Mouse (Mus musculus): ENCODE data around the gene Vps29. TPM values are rescaled to one million over a fixed set of nuclear protein-coding genes. Genes with fewer than 3 reads are reported as not detected.

Gene Vps29
- polyA plus RNA-seq, 1 experiment from 2014 or later = 249 TPM

- H3K4me2 ChIP-seq (ENCODE audit: low read length) = peak overlapping the region; percentile 40
- no peak overlapping the region for H3K4me3 ChIP-seq (ENCODE audit: control insufficient read depth in 1 of 2, insufficient read depth in 1 of 2, low read depth in 1 of 2, low read length in 2 of 2)
- WGBS = 45% methylated on average over 12 of the region's 12 CpGs
- H3K36me3 ChIP-seq (ENCODE audit: control insufficient read depth, insufficient read depth, low read length) = peaks cover 48% of the 10 kb centered on the region
- H3K9me3 ChIP-seq (ENCODE audit: control insufficient read depth, low read length) = no peaks in the 10 kb centered on the region
- H3K9ac ChIP-seq (ENCODE audit: low read length) = peak overlapping the region; percentile 62
- peak; percentile 32; the same call in 1 of the 2 replicates for ATAC-seq (ENCODE audit: insufficient number of reproducible peaks, insufficient read depth, low FRiP score, low read depth)
- no peaks in the 10 kb centered on the region for H3K27me3 ChIP-seq (ENCODE audit: control insufficient read depth, insufficient read depth, low read length)
- peaks cover 18 to 39% of the 10 kb centered on the region in 2 experiments for H3K4me1 ChIP-seq (ENCODE audit: control insufficient read depth in 2 of 2, insufficient read depth in 2 of 2, low read length in 2 of 2)
- peak overlapping the region; percentile 93 to 96 for H3K27ac ChIP-seq (replicated peaks in 1 of 2; ENCODE audit: control insufficient read depth in 1 of 2, insufficient read depth in 1 of 2, low read depth in 2 of 2, low read length in 2 of 2)
Measured at GRCm38 (mm10) chr5:122320205-122320781, 33.9 kb upstream of the Vps29 start.

GRCm38 (mm10) chr5:122323523-122323922 is 30.6 kb upstream of the Vps29 start:
- peaks cover 12 to 24% of the 10 kb centered on the region in 2 experiments for H3K4me1 ChIP-seq (ENCODE audit: control insufficient read depth in 2 of 2, insufficient read depth in 2 of 2, low read length in 2 of 2)
- H3K9ac ChIP-seq (ENCODE audit: low read length) = no peak overlapping the region
- no peak for ATAC-seq (ENCODE audit: insufficient number of reproducible peaks, insufficient read depth, low FRiP score, low read depth)
- no peaks in the 10 kb centered on the region for H3K9me3 ChIP-seq (ENCODE audit: control insufficient read depth, low read length)
- H3K4me3 ChIP-seq (ENCODE audit: control insufficient read depth in 1 of 2, insufficient read depth in 1 of 2, low read depth in 1 of 2, low read length in 2 of 2) = no peak overlapping the region
- peaks cover 64% of the 10 kb centered on the region for H3K36me3 ChIP-seq (ENCODE audit: control insufficient read depth, insufficient read depth, low read length)
- no peaks in the 10 kb centered on the region for H3K27me3 ChIP-seq (ENCODE audit: control insufficient read depth, insufficient read depth, low read length)
- H3K4me2 ChIP-seq (ENCODE audit: low read length) = no peak overlapping the region
- peak overlapping the region; percentile 7 to 34; a peak in 1 of 4 replicates for H3K27ac ChIP-seq (replicated peaks in 1 of 2; ENCODE audit: control insufficient read depth in 1 of 2, insufficient read depth in 1 of 2, low read depth in 2 of 2, low read length in 2 of 2)
- 54% methylated on average over 8 of the region's 8 CpGs for WGBS

GRCm38 (mm10) chr5:122324608-122325431 is 29.3 kb upstream of the Vps29 start:
- H3K4me3 ChIP-seq (ENCODE audit: control insufficient read depth in 1 of 2, insufficient read depth in 1 of 2, low read depth in 1 of 2, low read length in 2 of 2) = no peak overlapping the region
- no peak overlapping the region for H3K9ac ChIP-seq (ENCODE audit: low read length)
- H3K4me1 ChIP-seq (ENCODE audit: control insufficient read depth in 2 of 2, insufficient read depth in 2 of 2, low read length in 2 of 2) = peaks cover 9 to 13% of the 10 kb centered on the region in 2 experiments
- peaks cover 64% of the 10 kb centered on the region for H3K36me3 ChIP-seq (ENCODE audit: control insufficient read depth, insufficient read depth, low read length)
- H3K9me3 ChIP-seq (ENCODE audit: control insufficient read depth, low read length) = no peaks in the 10 kb centered on the region
- H3K27me3 ChIP-seq (ENCODE audit: control insufficient read depth, insufficient read depth, low read length) = no peaks in the 10 kb centered on the region
- H3K27ac ChIP-seq (replicated peaks in 1 of 2; ENCODE audit: control insufficient read depth in 1 of 2, insufficient read depth in 1 of 2, low read depth in 2 of 2, low read length in 2 of 2) = no peak overlapping the region
- 87% methylated on average over 23 of the region's 23 CpGs for WGBS
- no peak overlapping the region for H3K4me2 ChIP-seq (ENCODE audit: low read length)
- no peak for ATAC-seq (ENCODE audit: insufficient number of reproducible peaks, insufficient read depth, low FRiP score, low read depth)

- Histone ChIP-seq H3K27me3 (ENCODE audit: control insufficient read depth, insufficient read depth, low read length) (no peaks in the 10 kb centered on the region), H3K27ac (replicated peaks in 1 of 2; ENCODE audit: control insufficient read depth in 1 of 2, insufficient read depth in 1 of 2, low read depth in 2 of 2, low read length in 2 of 2) (no peak overlapping the region), H3K4me1 (ENCODE audit: control insufficient read depth in 2 of 2, insufficient read depth in 2 of 2, low read length in 2 of 2) (peaks cover 2 to 7% of the 10 kb centered on the region in 2 experiments; a peak in 3 of 4 replicates), H3K4me3 (ENCODE audit: control insufficient read depth in 1 of 2, insufficient read depth in 1 of 2, low read depth in 1 of 2, low read length in 2 of 2) (no peak overlapping the region), H3K4me2 (ENCODE audit: low read length) (no peak overlapping the region), H3K36me3 (ENCODE audit: control insufficient read depth, insufficient read depth, low read length) (peaks cover 60% of the 10 kb centered on the region), H3K9ac (ENCODE audit: low read length) (no peak overlapping the region), H3K9me3 (ENCODE audit: control insufficient read depth, low read length) (no peaks in the 10 kb centered on the region)
- 84% methylated on average over 8 of the region's 8 CpGs for WGBS
- ATAC-seq (ENCODE audit: insufficient number of reproducible peaks, insufficient read depth, low FRiP score, low read depth) = no peak
Measured at GRCm38 (mm10) chr5:122325477-122325876, 28.7 kb upstream of the Vps29 start.

- Histone ChIP-seq H3K27me3 (ENCODE audit: control insufficient read depth, insufficient read depth, low read length) (no peaks in the 10 kb centered on the region), H3K4me2 (ENCODE audit: low read length) (no peak overlapping the region), H3K36me3 (ENCODE audit: control insufficient read depth, insufficient read depth, low read length) (peaks cover 42% of the 10 kb centered on the region), H3K9me3 (ENCODE audit: control insufficient read depth, low read length) (no peaks in the 10 kb centered on the region), H3K27ac (replicated peaks in 1 of 2; ENCODE audit: control insufficient read depth in 1 of 2, insufficient read depth in 1 of 2, low read depth in 2 of 2, low read length in 2 of 2) (no peak overlapping the region), H3K9ac (ENCODE audit: low read length) (no peak overlapping the region), H3K4me1 (ENCODE audit: control insufficient read depth in 2 of 2, insufficient read depth in 2 of 2, low read length in 2 of 2) (peaks cover 0 to 4% of the 10 kb centered on the region in 2 experiments; a peak in 2 of 4 replicates), H3K4me3 (ENCODE audit: control insufficient read depth in 1 of 2, insufficient read depth in 1 of 2, low read depth in 1 of 2, low read length in 2 of 2) (no peak overlapping the region)
- ATAC-seq (ENCODE audit: insufficient number of reproducible peaks, insufficient read depth, low FRiP score, low read depth) = no peak
- WGBS = 85% methylated on average over 3 of the region's 3 CpGs
Measured at GRCm38 (mm10) chr5:122327283-122327682, 26.9 kb upstream of the Vps29 start.

- Histone ChIP-seq H3K27me3 (ENCODE audit: control insufficient read depth, insufficient read depth, low read length) (no peaks in the 10 kb centered on the region), H3K9me3 (ENCODE audit: control insufficient read depth, low read length) (no peaks in the 10 kb centered on the region), H3K27ac (replicated peaks in 1 of 2; ENCODE audit: control insufficient read depth in 1 of 2, insufficient read depth in 1 of 2, low read depth in 2 of 2, low read length in 2 of 2) (no peak overlapping the region), H3K4me3 (ENCODE audit: control insufficient read depth in 1 of 2, insufficient read depth in 1 of 2, low read depth in 1 of 2, low read length in 2 of 2) (no peak overlapping the region), H3K36me3 (ENCODE audit: control insufficient read depth, insufficient read depth, low read length) (peaks cover 20% of the 10 kb centered on the region), H3K4me2 (ENCODE audit: low read length) (no peak overlapping the region), H3K9ac (ENCODE audit: low read length) (no peak overlapping the region), H3K4me1 (ENCODE audit: control insufficient read depth in 2 of 2, insufficient read depth in 2 of 2, low read length in 2 of 2) (no peaks in the 10 kb centered on the region)
- WGBS = 83% methylated on average over 4 of the region's 4 CpGs
- no peak for ATAC-seq (ENCODE audit: insufficient number of reproducible peaks, insufficient read depth, low FRiP score, low read depth)
Measured at GRCm38 (mm10) chr5:122330269-122330668, 23.9 kb upstream of the Vps29 start.

GRCm38 (mm10) chr5:122334682-122335081 is 19.5 kb upstream of the Vps29 start:
- 68% methylated on average over 3 of the region's 3 CpGs for WGBS
- Histone ChIP-seq H3K36me3 (ENCODE audit: control insufficient read depth, insufficient read depth, low read length) (no peaks in the 10 kb centered on the region), H3K4me2 (ENCODE audit: low read length) (no peak overlapping the region), H3K27me3 (ENCODE audit: control insufficient read depth, insufficient read depth, low read length) (no peaks in the 10 kb centered on the region), H3K4me1 (ENCODE audit: control insufficient read depth in 2 of 2, insufficient read depth in 2 of 2, low read length in 2 of 2) (no peaks in the 10 kb centered on the region), H3K27ac (replicated peaks in 1 of 2; ENCODE audit: control insufficient read depth in 1 of 2, insufficient read depth in 1 of 2, low read depth in 2 of 2, low read length in 2 of 2) (no peak overlapping the region), H3K9ac (ENCODE audit: low read length) (no peak overlapping the region), H3K4me3 (ENCODE audit: control insufficient read depth in 1 of 2, insufficient read depth in 1 of 2, low read depth in 1 of 2, low read length in 2 of 2) (no peak overlapping the region), H3K9me3 (ENCODE audit: control insufficient read depth, low read length) (no peaks in the 10 kb centered on the region)
- ATAC-seq (ENCODE audit: insufficient number of reproducible peaks, insufficient read depth, low FRiP score, low read depth) = no peak

All from heart, embryonic 14.5 days (tissue).